Mouse (Mus musculus) bone marrow, adult 2 months (tissue): ENCODE measurements at regions not wholly inside any gene's neighbourhood (a gene's known extent, or its start where the extent isn't known, plus 50 kb on each side); places are given as distances from the start of the nearest gene placed in this dataset.

Experiments used
- CTCF ChIP-seq: fragments of 200-500 bp; IDR thresholded peaks from 2 replicates; pipeline ENCODE4 v1.5.1; 2011; ENCODE audit warnings: low read length, control low read depth; ENCODE audit not compliant: control insufficient read depth, insufficient read depth
- POLR2A ChIP-seq: fragments of 200-500 bp; IDR thresholded peaks from 2 replicates; pipeline ENCODE4 v1.6.1; 2011; ENCODE audit warnings: low read depth, mild to moderate bottlenecking, control low read depth, low read length, borderline replicate concordance; ENCODE audit not compliant: control insufficient read depth

- TF ChIP-seq CTCF (no peak), POLR2A (no peak)
Observed at GRCm38 (mm10) chr9:31757894-31758561, 155.2 kb downstream of the Barx2 start.
